Mouse (Mus musculus): ENCODE measurements around the gene Fam193a. TPM values are rescaled to one million over a fixed set of nuclear protein-coding genes. Genes with fewer than 3 reads are reported as not detected.

The Fam193a gene
- 36.4 and 50.5 TPM in 2 replicates for polyA plus RNA-seq (2012; rRNA removed)

GRCm38 (mm10) chr5:34369341-34370021 is at the start of gene Fam193a:
Gene Fam193a, plus strand, starts transcription at chr5:34369933.

GRCm38 (mm10) chr5:34336097-34336774 is 33.5 kb upstream of the Fam193a start, which contains the start of gene Rnf4:
Gene Rnf4, plus strand, starts transcription at chr5:34336289.

GRCm38 (mm10) chr5:34513466-34514217 is 143.9 kb downstream of the Fam193a start, which contains the start of gene Tnip2:
Gene Tnip2, minus strand, starts transcription at chr5:34513991.

GRCm38 (mm10) chr5:34525663-34526476 is 156.1 kb downstream of the Fam193a start, which contains the start of gene Sh3bp2:
Gene Sh3bp2, plus strand, starts transcription at chr5:34525838.

Other genes starting within 250 kb of the Fam193a start
- 0.59 and 1.2 TPM in 2 replicates for gene Poln, start 200.5 kb upstream of the Fam193a start, polyA plus RNA-seq (2012; rRNA removed)
- 26.0 and 30.2 TPM in 2 replicates for gene Haus3, start 200.4 kb upstream of the Fam193a start, polyA plus RNA-seq (2012; rRNA removed)
- gene Mxd4, start 182.2 kb upstream of the Fam193a start, polyA plus RNA-seq (2012; rRNA removed), result 49.1 and 65.9 TPM in 2 replicates
- gene Zfyve28, start 81.5 kb upstream of the Fam193a start, polyA plus RNA-seq (2012; rRNA removed), result 2.2 and 2.8 TPM in 2 replicates
- gene Cfap99, start 81.3 kb upstream of the Fam193a start, polyA plus RNA-seq (2012; rRNA removed), result 0.02 and 0.05 TPM in 2 replicates
- gene Rnf4, start 33.6 kb upstream of the Fam193a start, polyA plus RNA-seq (2012; rRNA removed), result 159 and 252 TPM in 2 replicates
- gene Tnip2, start 144.1 kb downstream of the Fam193a start, polyA plus RNA-seq (2012; rRNA removed), result 7.8 and 10.3 TPM in 2 replicates
- 17.2 and 19.8 TPM in 2 replicates for gene Sh3bp2, start 155.9 kb downstream of the Fam193a start, polyA plus RNA-seq (2012; rRNA removed)
- 176 and 189 TPM in 2 replicates for gene Add1, start 203.7 kb downstream of the Fam193a start, polyA plus RNA-seq (2012; rRNA removed)

All from central nervous system, embryonic 11.5 days (tissue).